Mouse (Mus musculus) activated CD4-positive, CD25-positive, alpha-beta regulatory T cell, adult 4 months (primary cell): ENCODE measurements around the gene St8sia4. TPM values are rescaled to one million over a fixed set of nuclear protein-coding genes. Genes with fewer than 3 reads are reported as not detected.
A peak's percentile ranks its signal among the peaks of the same experiment; 100 is the strongest.
"Not testable (repeated sequence)": the region's sequence is repeated elsewhere in the genome, so short reads cannot be mapped to it uniquely, and the experiment has no call there.

Experiments
- ATAC-seq: one replicate; pipeline ENCODE4 v1.8.0; 2017
- polyA plus RNA-seq, 2 experiments: library from polyadenylated mRNA; unstranded; fragments of 100-300 nt; shearing (Covaris generic); gene quantifications; one replicate each; pipeline ENCODE4 v1.2.1; 2017

St8sia4 gene
- polyA plus RNA-seq, 2 experiments from 2014 or later = 44.6 to 56.2 TPM

GRCm38 (mm10) chr1:95591101-95591500 lies 76.3 kb downstream of the St8sia4 start:
- ATAC-seq = no peak

GRCm38 (mm10) chr1:95590108-95590507 lies 77.3 kb downstream of the St8sia4 start:
- peak; percentile 20 for ATAC-seq

GRCm38 (mm10) chr1:95589471-95589870 lies 77.9 kb downstream of the St8sia4 start:
- ATAC-seq = no peak

- no peak for ATAC-seq
Measured at GRCm38 (mm10) chr1:95583310-95583709, 84.1 kb downstream of the St8sia4 start.

- ATAC-seq = no peak
Measured at GRCm38 (mm10) chr1:95582264-95582663, 85.1 kb downstream of the St8sia4 start.

- ATAC-seq = peak; percentile 67
Measured at GRCm38 (mm10) chr1:95572619-95573540, 94.5 kb downstream of the St8sia4 start.

GRCm38 (mm10) chr1:95571106-95571505 lies 96.3 kb downstream of the St8sia4 start:
- ATAC-seq = no peak

- ATAC-seq = not testable (repeated sequence)
Measured at GRCm38 (mm10) chr1:95554556-95554955, 112.8 kb downstream of the St8sia4 start.

- ATAC-seq = no peak
Measured at GRCm38 (mm10) chr1:95541460-95541859, 125.9 kb downstream of the St8sia4 start.
